Mouse (Mus musculus): ENCODE results near the gene Apaf1. TPM values are rescaled to one million over a fixed set of nuclear protein-coding genes. Genes with fewer than 3 reads are reported as not detected.

Apaf1 gene
- 1.5 and 1.7 TPM in 2 replicates for polyA plus RNA-seq (2012; rRNA removed)

DNA sequence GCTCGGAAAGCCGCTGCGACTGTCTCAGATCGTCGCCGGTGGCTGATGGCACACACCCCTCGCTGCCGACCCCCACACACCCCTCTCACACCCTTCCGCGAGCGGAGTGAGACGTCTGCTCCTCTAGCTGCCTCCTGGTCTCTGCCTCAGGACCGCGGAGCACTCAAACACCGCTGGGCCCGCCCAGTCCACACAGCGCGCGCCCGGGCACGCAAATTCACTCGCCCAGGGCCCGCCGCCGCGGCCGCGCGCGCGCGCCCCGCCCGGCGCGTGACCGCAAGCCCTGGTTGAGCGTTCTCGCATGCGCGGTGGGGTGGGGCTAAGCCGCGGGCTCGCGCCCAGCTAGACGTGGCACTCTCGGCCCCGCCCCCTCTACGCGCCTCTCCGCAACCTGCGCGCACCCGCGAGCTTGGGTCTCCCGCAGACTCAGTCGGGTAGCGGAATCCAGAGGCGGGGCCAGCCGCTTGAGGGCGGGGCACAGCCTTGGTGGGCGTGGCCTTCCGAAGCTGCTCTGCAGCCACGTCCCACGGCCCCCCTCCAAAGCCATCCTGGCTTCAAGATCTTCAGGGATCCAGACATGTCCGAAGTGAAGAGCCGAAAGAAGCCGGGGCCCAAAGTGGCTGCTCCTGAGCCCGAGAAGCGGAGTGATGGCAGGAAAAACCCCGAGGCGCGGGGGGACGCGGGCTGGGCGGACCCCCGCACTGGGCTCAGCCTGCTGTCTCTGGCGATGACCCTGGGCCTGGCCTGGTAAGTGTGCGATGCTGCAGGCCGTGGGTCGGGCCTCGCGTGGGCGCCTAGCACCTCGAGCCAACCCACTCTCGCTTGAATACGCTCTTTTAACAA is at the start of gene Apaf1, which contains the start of gene Ikbip:
Gene Apaf1, minus strand, starts transcription at position 221 of the 843 bp plus-strand sequence.
Gene Ikbip, plus strand, starts transcription at position 391 of the 843 bp plus-strand sequence.

DNA sequence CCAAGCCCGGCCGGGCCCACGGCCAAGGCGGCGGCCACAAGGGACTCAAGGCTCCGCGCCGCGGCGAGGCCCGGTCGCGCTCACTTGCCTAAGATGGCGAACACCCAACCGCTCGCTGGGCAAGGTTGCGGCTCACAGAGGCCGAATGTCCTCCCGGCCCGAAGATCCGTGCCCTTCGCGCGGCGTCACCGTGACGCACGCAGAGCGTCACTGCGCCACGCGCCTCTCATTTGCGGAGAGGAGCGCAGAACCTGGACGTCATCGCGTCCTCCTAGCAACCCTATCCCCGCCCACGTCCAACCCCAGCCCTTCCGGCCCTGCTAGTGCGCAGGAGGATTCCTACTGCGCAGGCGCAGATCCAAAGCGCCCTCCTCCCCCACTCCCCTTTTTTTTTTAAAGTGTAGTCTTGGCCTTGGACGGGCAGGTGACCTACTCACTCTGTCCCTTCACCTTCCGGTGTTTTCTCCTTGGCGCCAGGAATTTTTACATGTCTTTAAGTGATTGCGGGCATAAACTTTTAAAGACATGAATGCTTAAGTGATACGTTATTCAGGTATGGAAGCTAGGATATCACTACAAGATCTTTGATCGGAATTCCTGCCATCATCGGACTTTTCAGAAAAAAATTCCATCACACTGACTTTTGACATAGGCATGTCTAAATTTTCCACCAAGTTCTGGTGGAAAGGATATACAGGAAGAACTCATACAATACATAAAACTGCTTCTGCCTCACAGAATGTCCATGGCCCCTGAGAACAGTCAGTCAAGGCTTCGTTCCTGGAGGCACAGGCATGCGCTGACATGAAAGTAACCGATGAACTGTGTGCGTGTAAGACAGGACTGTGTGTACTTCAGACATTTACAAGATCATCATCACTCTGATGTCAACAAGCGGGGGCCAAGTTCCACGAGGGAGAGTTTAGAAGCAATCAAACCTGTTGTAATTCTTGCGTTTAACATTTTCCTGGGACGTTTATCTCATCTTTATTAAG is 41.6 kb upstream of the Apaf1 start, which contains the start of gene Slc25a3:
Gene Slc25a3, minus strand, starts transcription at position 232 of the 995 bp plus-strand sequence.

Other genes starting within 250 kb of the Apaf1 start
- gene Ikbip, start 170 bp upstream of the Apaf1 start, polyA plus RNA-seq (2012; rRNA removed): 0.66 and 0.83 TPM in 2 replicates
- gene Slc25a3, start 41.3 kb upstream of the Apaf1 start, polyA plus RNA-seq (2012; rRNA removed): 572 and 759 TPM in 2 replicates
- 11.2 and 15.9 TPM in 2 replicates for gene Tmpo, start 98.5 kb upstream of the Apaf1 start, polyA plus RNA-seq (2012; rRNA removed)

Measured in stomach, adult 2 months (tissue).